Mouse (Mus musculus) lung, adult 10 weeks (tissue): ENCODE measurements around the gene Olfr134. TPM values are rescaled to one million over a fixed set of nuclear protein-coding genes. Genes with fewer than 3 reads are reported as not detected.

Experiments used
- polyA plus RNA-seq: library from polyadenylated mRNA; stranded (reverse); fragments of 350-450 nt; fragmentation: Illumina TruSeq; extraction: RNeasy Lipid Tissue Mini Kit (QIAGEN cat#74804); gene quantifications from one replicate; pipeline ENCODE4 v1.2.3, GENCODE M21; 2014; ENCODE audit warnings: low read depth, low replicate concordance; ENCODE audit not compliant: insufficient read depth

The Olfr134 gene
- polyA plus RNA-seq, result not detected

DNA sequence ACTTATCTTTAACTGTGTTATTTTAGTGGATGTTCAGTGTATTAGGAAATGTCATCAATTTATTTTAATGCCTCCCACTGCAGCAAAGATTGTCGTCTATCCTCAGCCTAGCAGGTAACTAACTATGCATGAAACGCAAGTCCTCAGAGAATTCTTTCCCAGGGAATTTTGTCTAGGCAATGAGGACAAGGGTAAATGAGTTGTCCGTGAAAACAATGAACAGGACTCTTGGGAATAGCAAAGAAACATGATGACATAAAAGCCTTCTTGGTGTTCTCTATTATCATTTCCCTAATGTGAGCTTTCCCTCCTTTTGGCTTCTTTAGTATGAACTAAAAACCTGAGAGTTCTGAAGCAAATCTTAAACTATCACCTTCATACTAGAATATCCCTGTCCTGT lies at the start of gene Olfr134:
TSS of gene Olfr134 (plus strand) at position 301 of the 400 bp plus-strand sequence.

DNA sequence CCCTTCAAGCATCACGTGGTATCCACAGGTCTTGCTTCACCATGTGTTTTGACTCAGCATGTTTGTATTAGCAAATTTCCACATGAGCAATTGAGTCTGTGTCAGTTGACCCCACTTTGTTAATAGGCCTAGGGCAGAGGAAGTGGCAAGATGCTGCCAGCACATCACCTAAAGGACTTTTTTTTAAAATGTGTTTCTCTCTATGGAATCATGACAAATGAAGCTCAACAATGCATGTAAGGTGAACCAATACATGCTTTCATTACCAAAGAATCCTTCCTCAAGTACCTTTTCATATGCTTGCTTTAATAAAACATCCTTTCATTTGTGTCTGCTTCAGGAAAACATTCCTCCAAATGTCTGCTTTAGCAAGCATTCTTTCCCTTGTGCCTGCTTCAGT lies 36.8 kb upstream of the Olfr134 start, which contains the start of gene Olfr132:
TSS of gene Olfr132 (minus strand) at position 101 of the 400 bp plus-strand sequence.

GRCm38 (mm10) chr17:38144981-38145380 lies 26.2 kb upstream of the Olfr134 start, which contains the start of gene Olfr133:
Olfr133 (plus strand) TSS chr17:38145281.

GRCm38 (mm10) chr17:38204035-38204434 lies 32.8 kb downstream of the Olfr134 start, which contains the start of gene Olfr135:
Olfr135 (plus strand) TSS chr17:38204335.

Other genes with a start within 250 kb of the Olfr134 start
- not detected for gene Olfr761, start 218.3 kb upstream of the Olfr134 start, polyA plus RNA-seq
- gene Olfr129, start 111.3 kb upstream of the Olfr134 start, polyA plus RNA-seq, result not detected
- gene Olfr130, start 107.5 kb upstream of the Olfr134 start, polyA plus RNA-seq, result not detected
- gene Olfr131, start 82.7 kb upstream of the Olfr134 start, polyA plus RNA-seq, result not detected
- gene Olfr132, start 36.9 kb upstream of the Olfr134 start, polyA plus RNA-seq, result not detected
- gene Olfr133, start 26.1 kb upstream of the Olfr134 start, polyA plus RNA-seq, result not detected
- gene Olfr135, start 32.9 kb downstream of the Olfr134 start, polyA plus RNA-seq, result not detected
- gene Olfr138, start 89.6 kb downstream of the Olfr134 start, polyA plus RNA-seq, result not detected
- not detected for gene Olfr137, start 136.2 kb downstream of the Olfr134 start, polyA plus RNA-seq
- gene Olfr136, start 158.4 kb downstream of the Olfr134 start, polyA plus RNA-seq, result not detected
- not detected for gene Esp36, start 248.8 kb downstream of the Olfr134 start, polyA plus RNA-seq